Mouse (Mus musculus): Measurements from ENCODE around the gene Ptgis. TPM values are rescaled to one million over a fixed set of nuclear protein-coding genes. Genes with fewer than 3 reads are reported as not detected.

Ptgis gene
- 37.7 and 53.0 TPM in 2 replicates for polyA plus RNA-seq (2012; rRNA removed)
- polyA plus RNA-seq (2014; fragmentation: Nextera tagmentation; extraction: Ambion mirVana), result 31.2 and 31.8 TPM in 2 replicates

GRCm38 (mm10) chr2:167240008-167240964, at the start of gene Ptgis:
Gene Ptgis, minus strand, starts transcription at chr2:167240604.
- DNase-seq (ENCODE audit: low spot score) (no peak), ATAC-seq (ENCODE audit: low FRiP score, low read depth) (peak; percentile 68)
- H3K27me3 ChIP-seq (ENCODE audit: control insufficient read depth, insufficient read depth, low read length), result no peaks in the 10 kb centered on the region
- peaks cover 19% of the 10 kb centered on the region for H3K4me1 ChIP-seq (ENCODE audit: control insufficient read depth, insufficient read depth, low read length)
- TF ChIP-seq POLR2A (IDR thresholded peaks at IDR 0.05; ENCODE audit: borderline replicate concordance, extremely low read depth, insufficient read depth, insufficient read length), result no peak
- no peaks in the 10 kb centered on the region for H3K9me3 ChIP-seq (ENCODE audit: control insufficient read depth, low read length)
- H3K9ac ChIP-seq (ENCODE audit: low read depth, low read length, severe bottlenecking), result peak within 1 kb of the TSS; percentile 66
- peak within 1 kb of the TSS; percentile 81 for H3K4me2 ChIP-seq (replicated peaks; ENCODE audit: low read depth, low read length, severe bottlenecking)
- peak within 1 kb of the TSS; percentile 34; the same call in 1 of the 2 replicates for H3K27ac ChIP-seq (replicated peaks; ENCODE audit: low read depth, low read length)
- H3K4me3 ChIP-seq (replicated peaks; ENCODE audit: low read length), result peak within 1 kb of the TSS; percentile 51
- 2% methylated on average over 44 of the region's 45 CpGs for WGBS
- no peaks in the 10 kb centered on the region for H3K36me3 ChIP-seq (ENCODE audit: control insufficient read depth, insufficient read depth, low read length)

GRCm38 (mm10) chr2:167281461-167281860, 41.1 kb upstream of the Ptgis start:
- no peaks in the 10 kb centered on the region for H3K4me1 ChIP-seq (ENCODE audit: control insufficient read depth, insufficient read depth, low read length)
- no peak overlapping the region for H3K4me3 ChIP-seq (replicated peaks; ENCODE audit: low read length)
- DNase-seq (ENCODE audit: low spot score) (no peak), ATAC-seq (ENCODE audit: low FRiP score, low read depth) (no peak)
- no peaks in the 10 kb centered on the region for H3K27me3 ChIP-seq (ENCODE audit: control insufficient read depth, insufficient read depth, low read length)
- no peak overlapping the region for H3K9ac ChIP-seq (ENCODE audit: low read depth, low read length, severe bottlenecking)
- no peaks in the 10 kb centered on the region for H3K9me3 ChIP-seq (ENCODE audit: control insufficient read depth, low read length)
- no peaks in the 10 kb centered on the region for H3K36me3 ChIP-seq (ENCODE audit: control insufficient read depth, insufficient read depth, low read length)
- H3K27ac ChIP-seq (replicated peaks; ENCODE audit: low read depth, low read length), result no peak overlapping the region
- no peak for TF ChIP-seq POLR2A (IDR thresholded peaks at IDR 0.05; ENCODE audit: borderline replicate concordance, extremely low read depth, insufficient read depth, insufficient read length)
- WGBS, result 90% methylated on average over 13 of the region's 13 CpGs
- H3K4me2 ChIP-seq (replicated peaks; ENCODE audit: low read depth, low read length, severe bottlenecking), result no peak overlapping the region

GRCm38 (mm10) chr2:167280986-167281310, 40.5 kb upstream of the Ptgis start:
- Histone ChIP-seq H3K27me3 (ENCODE audit: control insufficient read depth, insufficient read depth, low read length) (no peaks in the 10 kb centered on the region), H3K4me3 (replicated peaks; ENCODE audit: low read length) (no peak overlapping the region), H3K9me3 (ENCODE audit: control insufficient read depth, low read length) (no peaks in the 10 kb centered on the region), H3K4me2 (replicated peaks; ENCODE audit: low read depth, low read length, severe bottlenecking) (no peak overlapping the region), H3K4me1 (ENCODE audit: control insufficient read depth, insufficient read depth, low read length) (no peaks in the 10 kb centered on the region), H3K36me3 (ENCODE audit: control insufficient read depth, insufficient read depth, low read length) (no peaks in the 10 kb centered on the region), H3K27ac (replicated peaks; ENCODE audit: low read depth, low read length) (no peak overlapping the region), H3K9ac (ENCODE audit: low read depth, low read length, severe bottlenecking) (no peak overlapping the region)
- DNase-seq (ENCODE audit: low spot score) (no peak), ATAC-seq (ENCODE audit: low FRiP score, low read depth) (peak; percentile 26; the same call in 1 of the 2 replicates)
- no peak for TF ChIP-seq POLR2A (IDR thresholded peaks at IDR 0.05; ENCODE audit: borderline replicate concordance, extremely low read depth, insufficient read depth, insufficient read length)
- 77% methylated on average over 4 of the region's 4 CpGs for WGBS

- Histone ChIP-seq H3K27me3 (ENCODE audit: control insufficient read depth, insufficient read depth, low read length) (no peaks in the 10 kb centered on the region), H3K27ac (replicated peaks; ENCODE audit: low read depth, low read length) (no peak overlapping the region), H3K9me3 (ENCODE audit: control insufficient read depth, low read length) (no peaks in the 10 kb centered on the region), H3K4me3 (replicated peaks; ENCODE audit: low read length) (no peak overlapping the region), H3K4me1 (ENCODE audit: control insufficient read depth, insufficient read depth, low read length) (no peaks in the 10 kb centered on the region), H3K9ac (ENCODE audit: low read depth, low read length, severe bottlenecking) (no peak overlapping the region), H3K36me3 (ENCODE audit: control insufficient read depth, insufficient read depth, low read length) (no peaks in the 10 kb centered on the region), H3K4me2 (replicated peaks; ENCODE audit: low read depth, low read length, severe bottlenecking) (no peak overlapping the region)
- DNase-seq (ENCODE audit: low spot score) (peak; percentile 65), ATAC-seq (ENCODE audit: low FRiP score, low read depth) (peak; percentile 84)
- TF ChIP-seq POLR2A (IDR thresholded peaks at IDR 0.05; ENCODE audit: borderline replicate concordance, extremely low read depth, insufficient read depth, insufficient read length), result no peak
- 46% methylated on average over 26 of the region's 26 CpGs for whole genome bisulfite sequencing
Measured at GRCm38 (mm10) chr2:167280090-167280985, 39.9 kb upstream of the Ptgis start.

Data from limb, embryonic 14.5 days (tissue).